Mouse (Mus musculus) retina, adult 2 months (tissue): Measurements from ENCODE around the gene Etv4.

ENCODE experiments used
- DNase-seq: peaks from one replicate; pipeline ENCODE4 v3.0.0-alpha.2; 2012; ENCODE audit warnings: low read depth, low spot score

The Etv4 gene

DNA sequence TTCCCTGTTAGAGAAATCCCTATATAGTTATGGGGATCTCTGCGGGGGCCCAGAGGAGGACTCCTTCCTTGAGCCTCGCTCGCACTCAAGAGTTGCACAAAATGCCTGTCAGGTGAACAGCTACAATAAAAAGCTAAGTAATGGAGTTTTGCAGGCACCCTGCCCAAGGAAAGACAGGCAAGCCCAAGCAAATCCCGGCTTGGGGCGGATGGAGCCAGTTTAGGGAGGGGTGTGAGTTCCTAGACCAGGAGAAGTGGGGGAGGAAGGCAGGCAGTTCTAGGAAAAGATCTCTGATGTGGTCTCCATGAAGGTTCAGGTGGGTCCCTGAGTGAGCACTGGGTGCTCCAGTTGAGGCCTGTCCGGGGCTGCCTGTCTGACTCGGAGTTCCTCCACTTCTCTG, 1.5 kb upstream of the Etv4 start:
- DNase-seq = no peak

GRCm38 (mm10) chr11:101785852-101786205, 658 bp upstream of the Etv4 start:
- no peak for DNase-seq

DNA sequence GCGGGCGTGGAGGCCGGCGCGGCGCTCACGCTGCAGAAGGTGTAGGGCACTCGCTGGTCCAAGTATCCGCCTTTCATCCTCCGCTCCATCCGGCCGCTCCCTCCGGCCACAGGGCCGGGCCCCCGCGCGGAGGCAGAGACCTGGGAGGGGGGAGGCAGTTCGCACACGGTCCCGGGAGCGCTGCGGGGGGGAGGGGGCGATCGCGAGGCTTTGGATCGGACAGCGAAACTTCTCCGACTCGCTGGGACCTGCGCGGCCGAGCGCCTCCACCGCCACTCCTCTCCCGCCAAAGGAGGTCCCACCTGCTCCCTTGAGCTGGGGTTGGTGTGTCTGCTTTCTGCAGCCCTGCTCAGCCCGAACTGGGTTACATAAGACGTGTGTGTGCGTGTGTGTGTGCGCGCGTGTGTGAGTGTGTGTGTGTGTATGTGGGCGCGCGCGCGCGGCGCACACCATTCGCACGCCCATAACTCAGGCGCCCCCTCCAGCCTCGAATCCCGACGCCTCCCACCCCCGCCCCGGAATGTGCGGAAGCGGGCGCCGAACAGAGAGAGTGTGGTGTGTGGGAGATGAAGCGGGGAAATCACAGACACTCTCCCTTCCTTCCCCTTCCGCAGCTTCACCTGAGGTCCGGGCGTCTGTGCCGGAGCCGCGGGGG, 556 bp downstream of the Etv4 start:
- DNase-seq = no peak

GRCm38 (mm10) chr11:101784072-101784471, 1.1 kb downstream of the Etv4 start:
- no peak for DNase-seq

GRCm38 (mm10) chr11:101783584-101783983, 1.6 kb downstream of the Etv4 start:
- DNase-seq = no peak

DNA sequence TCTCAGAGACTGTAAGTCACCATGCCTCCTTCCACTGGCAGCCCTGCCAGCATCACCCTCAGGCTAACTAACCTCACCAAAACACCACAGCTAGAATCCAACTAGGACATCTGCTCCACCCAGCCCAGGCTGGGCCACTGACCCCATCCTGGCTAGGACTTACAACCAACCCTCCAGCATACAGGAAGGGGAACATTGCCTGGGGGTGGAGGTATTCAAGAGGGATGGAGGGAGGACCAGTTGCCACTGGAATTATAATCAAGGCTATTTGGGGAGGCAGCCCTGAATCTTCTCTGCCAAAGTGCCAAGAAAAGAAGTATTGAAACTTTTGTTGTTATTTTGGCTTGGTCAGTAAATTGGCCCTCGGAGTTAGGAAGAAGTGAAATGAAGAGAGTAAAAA, 2.0 kb downstream of the Etv4 start:
- DNase-seq = no peak

DNA sequence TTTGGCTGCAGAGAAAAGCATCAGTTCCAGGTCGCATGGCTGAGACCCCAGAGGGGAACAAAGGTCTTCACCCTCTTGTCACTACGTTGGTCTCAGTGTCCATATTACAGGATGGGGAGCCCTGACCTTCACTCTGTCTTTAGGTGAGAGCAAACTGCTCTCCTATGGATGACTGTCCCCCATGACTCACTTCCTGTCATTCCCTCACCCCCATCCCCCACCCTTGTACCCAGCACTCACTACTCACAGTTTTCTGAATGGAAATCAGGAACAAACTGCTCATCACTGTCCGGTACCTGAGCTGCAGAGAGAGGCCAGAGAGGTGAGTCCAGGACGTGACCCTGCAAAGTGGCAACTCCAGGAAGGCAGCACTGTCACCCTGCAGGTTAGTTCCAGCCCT, 8.3 kb downstream of the Etv4 start:
- no peak for DNase-seq

DNA sequence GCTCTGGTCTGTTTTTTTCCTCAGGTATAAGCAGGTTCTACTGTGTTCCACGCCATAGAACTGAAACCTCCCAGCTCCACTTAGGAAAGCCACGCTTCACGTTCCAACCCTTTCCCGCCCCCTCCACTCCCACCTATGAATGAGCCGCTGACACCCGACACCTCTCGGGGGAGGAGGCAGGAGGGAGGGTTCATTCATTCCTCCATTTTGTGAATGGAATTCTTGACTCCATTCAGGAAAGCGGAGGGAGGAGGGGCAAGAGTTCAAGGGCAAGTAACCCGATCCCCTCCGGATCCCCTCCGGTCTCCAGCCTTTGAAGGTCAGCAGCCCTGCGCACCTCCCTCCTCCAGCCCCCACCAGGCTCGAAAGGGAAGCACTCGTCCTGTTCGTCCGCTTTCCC, 12.7 kb downstream of the Etv4 start:
- DNase-seq = no peak

DNA sequence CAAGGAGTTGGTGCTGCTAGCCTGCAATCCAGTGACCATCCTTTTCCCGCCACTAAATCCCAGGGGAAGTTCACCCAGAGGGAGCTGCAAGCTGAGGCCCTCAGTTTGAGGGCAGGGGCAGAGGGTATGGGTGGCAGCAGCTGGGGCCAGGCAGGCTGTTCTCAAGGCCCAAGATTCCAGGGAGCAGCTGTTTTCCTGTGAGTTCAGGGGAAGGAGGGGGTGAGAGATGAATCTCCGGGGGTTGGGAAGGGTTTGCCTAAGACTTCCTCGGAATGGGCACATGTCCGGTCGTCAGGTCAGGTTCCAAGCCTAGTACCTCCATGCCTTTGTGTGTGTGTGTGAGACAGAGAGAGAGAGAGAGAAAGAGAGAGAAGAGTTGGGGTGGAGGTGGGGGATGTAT, 13.1 kb downstream of the Etv4 start:
- DNase-seq = no peak

DNA sequence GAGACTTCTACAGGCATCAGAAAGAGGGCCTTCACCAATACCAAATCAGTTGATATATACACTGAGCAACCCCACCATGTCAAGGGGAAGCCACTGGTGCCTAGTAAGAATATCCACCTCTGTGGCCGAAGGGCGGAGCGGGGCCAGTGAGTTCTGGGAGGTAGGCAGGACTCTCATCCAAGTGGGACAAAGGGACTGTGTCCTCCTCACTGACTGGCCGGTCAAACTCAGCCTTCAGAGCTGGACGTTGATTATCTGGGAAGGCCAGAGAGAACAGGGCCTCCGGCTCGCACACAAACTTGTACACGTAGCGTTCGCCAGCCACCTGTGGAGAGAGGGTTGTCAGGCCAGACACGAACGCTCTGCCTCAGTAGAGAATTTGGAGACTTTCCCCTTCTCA, 14.9 kb downstream of the Etv4 start:
- DNase-seq = no peak

DNA sequence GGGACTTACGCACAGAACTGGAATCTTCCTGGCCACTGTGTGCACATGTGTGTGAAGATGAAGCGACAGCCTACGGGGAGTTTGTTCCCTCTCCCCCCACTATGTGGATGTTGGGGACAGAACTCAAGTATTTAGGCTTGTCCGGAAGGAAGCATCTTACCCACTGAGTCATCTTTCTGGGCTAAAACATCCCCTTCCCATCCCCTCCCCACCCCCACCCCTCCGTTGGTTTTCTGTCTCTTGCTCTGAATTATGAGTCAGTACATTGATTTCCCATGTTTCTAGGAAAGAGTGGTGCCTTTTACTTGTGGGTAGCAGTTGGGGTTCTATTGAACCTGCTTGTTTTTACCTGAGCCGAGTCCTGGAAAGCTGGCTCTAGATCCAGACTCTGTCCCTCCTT, 16.4 kb downstream of the Etv4 start:
- no peak for DNase-seq

DNA sequence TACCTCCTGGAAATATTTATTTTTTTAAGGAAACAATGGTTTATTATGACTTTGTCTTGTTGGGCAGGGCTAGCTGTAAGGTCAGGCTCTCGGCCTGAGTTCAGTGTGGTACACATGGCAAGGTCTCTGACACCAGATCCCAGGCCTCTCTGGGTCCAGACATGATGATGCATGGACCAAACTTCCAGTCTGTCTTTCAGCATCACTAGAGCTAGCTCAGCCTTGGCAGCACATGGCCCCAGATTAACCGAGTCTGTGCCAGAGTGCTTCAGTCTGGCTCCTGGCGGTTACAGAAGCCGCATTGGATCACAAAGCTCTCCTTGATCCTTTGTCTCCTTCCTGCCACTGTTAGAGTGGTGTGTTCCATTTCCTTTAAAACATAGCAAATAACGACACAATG, 17.8 kb downstream of the Etv4 start:
- no peak for DNase-seq

- no peak for DNase-seq
Measured at GRCm38 (mm10) chr11:101764546-101764945, 20.6 kb downstream of the Etv4 start.

- no peak for DNase-seq
Measured at GRCm38 (mm10) chr11:101763723-101764122, 21.4 kb downstream of the Etv4 start.

DNA sequence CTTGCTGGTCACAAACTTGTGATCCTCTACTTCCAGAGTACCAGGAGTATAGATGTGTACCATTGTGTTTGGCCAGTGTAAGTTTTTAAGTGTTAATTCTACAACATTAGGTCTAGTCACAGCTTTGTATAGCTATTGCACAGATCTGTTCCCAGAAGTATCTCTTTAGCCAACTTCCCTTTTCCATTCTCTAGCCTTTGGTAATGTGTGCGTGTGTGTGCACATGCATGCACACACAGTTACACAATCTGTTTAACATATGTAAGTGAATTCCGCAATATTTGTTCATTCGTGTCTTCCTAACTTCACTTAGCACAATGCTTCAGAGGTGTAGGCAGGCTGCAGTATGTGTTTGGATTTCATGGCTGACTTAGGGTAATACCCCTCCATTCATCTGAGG, 25.6 kb downstream of the Etv4 start:
- DNase-seq = no peak

DNA sequence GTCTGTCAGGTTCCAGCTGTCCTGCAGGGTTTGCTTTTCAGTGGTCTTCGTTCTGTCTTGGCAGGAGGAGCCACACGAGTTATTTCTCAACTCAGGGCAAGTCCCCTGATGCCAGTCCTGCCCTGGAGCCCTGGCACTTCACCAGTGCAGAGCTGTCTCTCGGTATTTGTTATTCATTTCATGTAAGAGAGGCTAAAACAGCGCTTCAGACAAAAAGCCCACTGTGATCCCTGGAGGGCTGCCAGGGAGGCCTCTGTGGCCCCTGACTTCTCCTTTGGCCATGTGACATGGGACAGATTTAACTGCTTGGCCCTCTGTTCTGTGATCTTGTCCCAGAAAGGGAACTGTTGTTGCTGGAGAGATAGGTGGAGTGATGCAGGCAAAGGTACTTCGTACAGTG, 26.7 kb downstream of the Etv4 start:
- DNase-seq = no peak

- DNase-seq = no peak
Measured at GRCm38 (mm10) chr11:101757366-101757765, 27.8 kb downstream of the Etv4 start.

GRCm38 (mm10) chr11:101756616-101757015, 28.6 kb downstream of the Etv4 start:
- no peak for DNase-seq

- DNase-seq = no peak
Measured at GRCm38 (mm10) chr11:101733596-101733995, 51.6 kb downstream of the Etv4 start.

GRCm38 (mm10) chr11:101732518-101733440, 52.4 kb downstream of the Etv4 start, which contains the start of gene Dhx8:
Dhx8 (plus strand) TSS chr11:101732919.
- DNase-seq = peak; percentile 98

GRCm38 (mm10) chr11:101729308-101729707, 55.9 kb downstream of the Etv4 start:
- DNase-seq = no peak

GRCm38 (mm10) chr11:101726765-101727164, 58.4 kb downstream of the Etv4 start:
- no peak for DNase-seq

- DNase-seq = no peak
Measured at GRCm38 (mm10) chr11:101725043-101725442, 60.1 kb downstream of the Etv4 start.
